Comparison of ENCODE assay signal across 8 mouse cellular contexts in genomic region chr1:89524369-89524768, GRCm38 (mm10).
DNase-seq lines count a peak whose midpoint lies in the region; ATAC-seq and TF ChIP-seq lines count a peak whose summit lies in the region.

No protein-coding gene starts in this region.

- H3K4me1 ChIP-seq in liver, embryonic 13.5 days (replicated peaks), result peaks cover 4% of the 10 kb centered on the region; the same call in 1 of the 2 replicates

- H3K9ac ChIP-seq in liver, embryonic 13.5 days, result no peak overlapping the region

- no peaks in the 10 kb centered on the region for H3K27me3 ChIP-seq in liver, embryonic 13.5 days

- no peak overlapping the region for H3K27ac ChIP-seq in gastrocnemius, adult 2 months
- H3K27ac ChIP-seq in liver, embryonic 13.5 days, result no peak overlapping the region

- peak; percentile 24 to 44 for DNase-seq in monocyte, adult 2 months (ENCODE audit: low read depth in 1 of 2, low spot score in 2 of 2)
- peak; percentile 94 to 97 for DNase-seq in cerebellum, postnatal 25 days
- peak; percentile 90 for DNase-seq in gastrocnemius, adult 2 months
- DNase-seq in kidney, postnatal 10 days, result peak; percentile 97
- peak; percentile 47 for DNase-seq in liver, embryonic 13.5 days
- peak; percentile 92 for DNase-seq in ovary, postnatal 14 days (ENCODE audit: low spot score)
- peak; percentile 34 to 80 for DNase-seq in thymus, postnatal 10 days (ENCODE audit: low spot score in 2 of 2)

- WGBS in liver, embryonic 13.5 days (ENCODE audit: insufficient replicate concordance), result under 1% methylated on average over 4 of the region's 4 CpGs

- peak; percentile 98 for TF ChIP-seq CTCF in gastrocnemius, adult 2 months (IDR thresholded peaks at IDR 0.05)

- no peak for ATAC-seq in monocyte, adult 5-6 weeks (replicated peaks; ENCODE audit: insufficient number of reproducible peaks, low FRiP score, low TSS enrichment, poor library complexity, severe bottlenecking)
- ATAC-seq in liver, embryonic 13.5 days (ENCODE audit: low read depth), result no peak

- intact Hi-C loops in gastrocnemius, adult 2 months (cut with DNase I), result loop anchor here (1.0 to 10.0 kb wide), 4 partner anchors 182 to 780 kb away; no protein-coding TSS in a partner anchor

- H3K36me3 ChIP-seq in liver, embryonic 13.5 days, result no peaks in the 10 kb centered on the region

- H3K4me3 ChIP-seq in gastrocnemius, adult 2 months, result no peak overlapping the region
- no peak overlapping the region for H3K4me3 ChIP-seq in liver, embryonic 13.5 days (replicated peaks)

- H3K4me2 ChIP-seq in liver, embryonic 13.5 days, result no peak overlapping the region

- no peaks in the 10 kb centered on the region for H3K9me3 ChIP-seq in liver, embryonic 13.5 days (replicated peaks)

Comparison
In these comparisons a context has a peak if more than half of its experiments do, and no peak if none do; other contexts are left out.
1. DNase-seq: peak in every context shown above with its lines; median percentile 97 in kidney, postnatal 10 days; 96 in cerebellum, postnatal 25 days; 92 in ovary, postnatal 14 days; 90 in gastrocnemius, adult 2 months; 57 in thymus, postnatal 10 days; 47 in liver, embryonic 13.5 days; 34 in monocyte, adult 2 months.